Mouse (Mus musculus): ENCODE measurements around the gene Ntsr2.

The Ntsr2 gene

DNA sequence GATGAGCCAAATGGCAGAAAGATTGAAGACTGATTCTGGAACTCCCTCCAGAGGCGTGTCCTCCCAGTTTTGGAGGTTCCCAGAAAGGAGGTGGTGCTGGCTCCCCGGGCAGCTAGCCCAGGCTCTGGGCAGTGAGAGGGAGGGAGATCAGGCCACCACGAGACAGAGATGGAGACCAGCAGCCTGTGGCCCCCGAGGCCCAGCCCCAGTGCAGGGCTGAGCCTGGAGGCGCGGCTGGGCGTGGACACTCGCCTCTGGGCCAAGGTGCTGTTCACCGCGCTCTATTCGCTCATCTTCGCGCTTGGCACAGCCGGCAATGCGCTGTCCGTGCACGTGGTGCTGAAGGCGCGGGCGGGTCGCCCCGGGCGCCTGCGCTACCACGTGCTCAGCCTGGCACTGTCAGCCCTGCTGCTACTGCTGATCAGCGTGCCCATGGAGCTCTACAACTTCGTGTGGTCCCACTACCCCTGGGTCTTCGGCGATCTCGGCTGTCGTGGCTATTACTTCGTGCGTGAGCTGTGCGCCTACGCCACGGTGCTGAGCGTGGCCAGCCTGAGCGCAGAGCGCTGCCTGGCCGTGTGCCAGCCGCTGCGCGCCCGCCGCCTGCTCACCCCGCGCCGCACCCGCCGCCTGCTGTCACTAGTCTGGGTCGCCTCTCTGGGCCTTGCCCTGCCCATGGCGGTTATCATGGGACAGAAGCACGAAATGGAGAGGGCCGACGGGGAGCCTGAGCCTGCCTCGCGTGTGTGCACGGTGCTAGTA, at the start of gene Ntsr2:
Gene Ntsr2, plus strand, starts transcription at position 51 of the 762 bp plus-strand sequence.
- DNase-seq (ENCODE audit: low read depth, low spot score): peak; percentile 49

DNA sequence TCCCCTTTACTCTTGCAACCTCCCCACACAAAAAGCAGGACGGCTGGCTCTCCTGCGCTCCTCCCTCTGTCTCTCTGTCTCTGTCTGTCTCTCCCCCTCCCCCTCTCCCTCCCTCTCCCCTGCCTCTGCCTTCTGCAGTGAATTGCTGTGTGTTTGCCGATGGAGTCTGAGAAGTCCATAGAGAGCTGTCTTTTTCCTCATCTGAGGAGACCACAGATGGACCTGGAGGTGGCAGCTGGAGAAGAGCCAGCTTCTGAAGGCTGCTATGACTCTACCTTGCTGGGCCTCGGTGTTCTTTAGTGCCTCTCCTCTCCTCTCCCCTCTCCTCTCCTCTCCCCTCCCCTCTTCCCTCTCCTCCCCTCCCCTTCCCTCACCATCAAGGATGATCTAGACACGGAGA, 47.6 kb upstream of the Ntsr2 start:
- DNase-seq (ENCODE audit: low read depth, low spot score): no peak

DNA sequence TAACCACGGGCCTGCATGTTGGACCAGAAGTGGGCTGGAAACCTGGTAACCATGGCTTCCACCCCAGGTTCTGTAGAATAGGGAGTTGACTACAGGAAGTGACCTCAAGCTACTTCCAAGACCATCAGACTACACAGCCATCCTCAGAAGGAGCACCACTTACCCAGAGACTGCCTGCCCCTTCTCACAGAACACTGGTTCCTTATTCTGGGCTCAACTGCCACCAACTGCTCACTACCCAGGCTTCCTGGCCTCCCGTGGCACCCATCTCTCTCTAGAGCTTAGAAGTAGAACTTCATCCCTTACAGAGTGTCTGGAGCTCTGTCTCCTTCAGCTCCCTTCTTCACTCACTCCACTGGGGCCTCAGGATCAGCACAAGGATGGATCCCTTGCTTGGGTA, 42.2 kb upstream of the Ntsr2 start, which contains the start of gene Lpin1:
Gene Lpin1, minus strand, starts transcription at position 31 of the 400 bp plus-strand sequence.
- DNase-seq (ENCODE audit: low read depth, low spot score): no peak

DNA sequence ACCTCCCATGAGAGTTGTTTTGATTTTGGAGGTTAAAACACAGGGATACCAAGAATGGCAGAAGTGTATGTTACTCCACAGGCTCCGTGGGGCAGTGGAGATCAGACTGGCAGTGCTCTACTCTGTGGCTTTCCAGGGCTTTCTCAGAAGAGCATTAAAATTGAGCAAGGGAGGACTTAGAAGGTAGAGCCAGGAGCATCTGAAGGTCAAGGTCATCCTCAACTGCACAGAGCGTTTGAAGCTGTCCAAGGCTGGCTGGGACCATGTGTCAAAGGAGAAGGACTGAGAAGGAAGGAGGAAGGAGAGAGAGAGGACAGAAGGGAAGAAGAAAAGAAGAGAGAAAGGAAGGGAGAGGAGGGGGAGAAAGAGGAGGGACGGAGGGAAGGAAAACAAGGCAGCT, 38.6 kb upstream of the Ntsr2 start:
- no peak for DNase-seq (ENCODE audit: low read depth, low spot score)

DNA sequence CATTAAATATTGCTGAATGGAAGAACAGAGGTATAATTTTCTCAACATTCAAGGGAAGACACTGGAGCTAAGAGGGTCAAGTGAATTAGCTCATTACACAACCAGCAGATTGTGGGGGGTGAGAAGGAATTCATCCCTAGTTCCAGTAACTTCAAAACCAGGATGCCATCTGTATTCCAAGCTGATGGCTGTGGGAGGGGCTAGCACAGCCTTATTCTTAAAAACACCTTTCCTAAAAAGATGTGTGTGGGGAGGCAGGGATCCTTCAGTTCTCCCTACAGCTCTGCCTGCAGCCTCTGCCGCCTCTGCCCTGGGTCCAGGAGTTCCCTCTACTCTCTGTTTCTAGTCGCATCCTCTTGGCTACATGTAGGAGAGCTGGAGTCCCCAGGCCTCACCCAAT, 37.4 kb upstream of the Ntsr2 start:
- DNase-seq (ENCODE audit: low read depth, low spot score): no peak

DNA sequence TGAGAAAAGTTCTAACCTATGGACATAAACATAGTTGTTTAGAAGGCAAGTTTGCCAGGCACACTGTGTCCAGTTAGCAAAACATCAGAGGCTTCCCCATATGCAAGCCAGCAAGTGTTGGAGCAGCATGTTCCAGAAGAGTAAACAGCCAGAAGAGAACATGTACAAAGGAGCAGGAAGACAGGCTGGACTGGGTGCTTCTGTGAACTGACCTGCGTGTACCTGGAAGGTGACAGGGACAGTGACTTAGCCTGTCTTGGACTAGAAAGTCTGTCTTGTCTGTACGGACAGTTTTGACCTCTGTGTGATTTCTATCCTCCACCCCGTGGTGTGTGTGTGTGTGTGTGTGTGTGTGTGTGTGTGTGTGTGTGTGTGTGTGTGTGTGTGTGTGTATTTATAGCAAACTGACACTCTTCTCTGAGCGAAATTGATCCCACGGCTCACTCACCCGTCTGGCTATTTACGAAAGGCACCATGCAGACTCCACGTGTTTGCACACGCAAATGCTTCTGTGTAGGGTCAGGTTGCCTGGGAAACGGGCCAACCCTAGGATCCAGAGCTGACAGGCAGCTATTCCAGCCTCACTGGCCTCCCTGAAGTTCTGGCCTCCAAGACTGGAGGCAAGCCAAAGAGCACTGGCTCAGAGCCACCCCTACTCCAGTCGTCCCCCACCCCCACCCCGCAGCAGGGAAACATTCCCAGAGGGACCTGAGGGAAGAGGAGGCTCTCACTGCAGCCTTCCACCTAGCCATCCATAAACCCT, 34.5 kb upstream of the Ntsr2 start:
- DNase-seq (ENCODE audit: low read depth, low spot score): no peak

DNA sequence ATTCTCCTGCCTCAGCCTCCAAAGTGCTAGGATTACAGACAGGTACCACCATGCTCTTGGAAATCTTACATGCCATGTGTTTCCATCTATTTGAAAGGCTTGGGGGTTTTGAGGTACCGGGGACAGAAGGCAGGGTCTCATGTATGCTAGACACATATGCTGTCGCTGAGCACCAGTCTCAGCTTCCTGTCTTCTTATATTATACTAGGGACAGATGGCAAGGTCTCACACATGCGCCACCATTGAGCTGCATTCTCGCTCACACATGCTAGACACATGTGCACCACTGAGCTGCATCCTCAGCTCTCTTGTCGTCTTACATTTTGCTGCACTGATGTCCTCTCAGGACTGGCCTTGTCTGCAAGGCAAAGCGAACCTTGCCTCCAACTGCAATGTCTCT, 33.7 kb upstream of the Ntsr2 start:
- no peak for DNase-seq (ENCODE audit: low read depth, low spot score)

DNA sequence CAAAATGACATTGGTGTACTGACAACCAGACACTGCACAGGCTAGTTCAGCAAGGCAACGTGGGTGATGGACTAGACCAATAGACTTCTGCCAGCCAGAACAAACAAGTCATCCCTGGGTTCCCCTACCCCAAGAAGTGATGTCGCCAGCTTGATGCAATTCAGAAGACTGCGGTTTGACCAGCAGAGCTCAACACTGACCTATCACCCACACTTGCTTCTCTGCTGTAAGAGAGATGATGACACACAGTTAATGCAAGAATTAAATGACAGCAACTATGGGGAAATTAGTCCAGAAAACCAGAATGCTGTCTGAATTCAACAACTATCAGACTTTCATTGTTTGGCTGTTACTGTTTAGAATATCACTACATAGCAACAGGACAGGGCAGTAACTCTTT, 33.0 kb upstream of the Ntsr2 start:
- DNase-seq (ENCODE audit: low read depth, low spot score): no peak

DNA sequence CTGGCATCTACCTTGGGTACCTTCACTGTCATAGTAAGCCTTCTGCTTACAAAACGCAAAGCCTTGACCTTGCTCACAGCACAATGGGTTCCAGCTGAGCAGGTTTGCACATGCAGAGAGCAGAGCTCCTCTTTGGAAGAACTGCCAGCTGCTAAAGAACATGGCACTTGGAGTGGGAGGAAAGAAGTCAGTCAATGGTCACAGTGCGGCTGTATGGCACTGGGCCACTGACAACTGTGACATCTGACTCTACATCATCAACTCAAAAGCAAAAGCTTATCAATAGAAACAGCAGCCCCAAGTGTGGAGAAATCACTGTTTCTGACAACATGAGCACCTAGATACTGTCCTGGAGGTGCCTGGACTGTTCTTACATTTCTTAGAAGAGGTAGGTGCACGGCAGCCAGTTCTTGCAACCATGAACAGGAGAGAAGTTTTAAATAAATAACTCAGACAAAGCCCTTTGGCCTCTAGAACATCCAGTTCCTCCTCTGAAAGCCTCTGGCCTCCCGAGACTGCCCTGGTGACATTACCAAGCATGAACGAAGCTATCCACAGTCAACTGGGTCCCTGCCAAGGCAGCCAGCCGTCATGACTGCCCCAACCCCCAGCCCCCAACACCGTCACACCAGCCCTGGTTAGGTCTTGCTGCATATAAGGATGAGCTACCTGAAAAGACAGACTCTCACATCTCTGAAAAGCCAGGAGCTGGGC, 22.9 kb upstream of the Ntsr2 start:
- DNase-seq (ENCODE audit: low read depth, low spot score): no peak

DNA sequence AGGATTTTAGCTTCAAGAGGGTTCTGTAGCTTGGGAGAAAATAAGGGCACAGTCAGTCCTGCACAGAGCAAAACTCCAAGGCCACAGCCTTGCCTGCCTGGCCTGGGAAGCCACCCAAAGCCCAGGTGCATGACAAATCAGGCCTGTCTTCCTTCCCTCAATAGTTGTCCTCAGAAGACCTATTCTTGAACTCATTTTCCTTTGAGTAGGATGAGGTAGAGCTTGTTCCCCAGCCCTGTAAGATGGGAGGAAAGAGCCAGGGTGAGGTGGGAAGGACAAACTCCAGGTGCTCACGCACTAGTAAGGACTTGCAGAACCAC, 22.4 kb upstream of the Ntsr2 start:
- no peak for DNase-seq (ENCODE audit: low read depth, low spot score)

DNA sequence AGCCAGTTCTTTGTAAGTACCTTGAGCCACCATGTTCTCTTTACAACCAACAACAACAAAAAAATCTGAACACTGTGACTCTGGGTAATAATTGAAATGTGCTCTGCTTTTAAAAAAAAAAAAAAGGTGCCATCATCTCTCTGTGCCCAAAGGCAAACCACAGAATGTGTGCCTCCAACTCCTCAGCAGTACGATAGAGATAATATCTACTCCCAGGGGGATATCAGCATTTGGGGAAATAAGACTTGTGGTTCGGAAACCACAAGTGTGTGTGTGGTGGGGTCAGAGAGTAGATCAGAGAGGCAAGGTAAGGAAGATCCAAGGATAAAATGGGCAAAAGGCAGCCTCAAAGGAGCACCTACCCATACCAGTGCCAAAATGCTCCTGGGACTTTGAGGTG, 21.8 kb upstream of the Ntsr2 start:
- DNase-seq (ENCODE audit: low read depth, low spot score): no peak

DNA sequence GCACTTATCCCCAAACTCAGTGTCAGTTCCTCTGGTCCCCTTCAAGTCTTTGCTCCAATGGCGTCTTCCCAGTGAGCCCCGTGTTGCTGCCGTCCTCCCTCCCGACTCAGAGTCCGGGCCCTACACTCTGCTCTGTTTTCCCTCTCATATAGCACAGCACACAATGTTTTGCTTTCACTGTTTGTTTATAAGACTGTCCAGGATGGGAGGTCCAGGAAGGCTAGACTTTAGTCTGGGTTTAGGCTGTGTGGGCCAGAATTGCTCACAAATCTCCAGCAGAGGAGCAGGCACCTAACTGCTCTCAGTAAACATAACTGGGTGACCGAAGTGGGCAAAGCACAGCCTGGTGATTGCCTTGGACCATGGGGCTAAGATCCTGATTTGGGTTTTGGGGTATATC, 19.9 kb upstream of the Ntsr2 start:
- DNase-seq (ENCODE audit: low read depth, low spot score): no peak

DNA sequence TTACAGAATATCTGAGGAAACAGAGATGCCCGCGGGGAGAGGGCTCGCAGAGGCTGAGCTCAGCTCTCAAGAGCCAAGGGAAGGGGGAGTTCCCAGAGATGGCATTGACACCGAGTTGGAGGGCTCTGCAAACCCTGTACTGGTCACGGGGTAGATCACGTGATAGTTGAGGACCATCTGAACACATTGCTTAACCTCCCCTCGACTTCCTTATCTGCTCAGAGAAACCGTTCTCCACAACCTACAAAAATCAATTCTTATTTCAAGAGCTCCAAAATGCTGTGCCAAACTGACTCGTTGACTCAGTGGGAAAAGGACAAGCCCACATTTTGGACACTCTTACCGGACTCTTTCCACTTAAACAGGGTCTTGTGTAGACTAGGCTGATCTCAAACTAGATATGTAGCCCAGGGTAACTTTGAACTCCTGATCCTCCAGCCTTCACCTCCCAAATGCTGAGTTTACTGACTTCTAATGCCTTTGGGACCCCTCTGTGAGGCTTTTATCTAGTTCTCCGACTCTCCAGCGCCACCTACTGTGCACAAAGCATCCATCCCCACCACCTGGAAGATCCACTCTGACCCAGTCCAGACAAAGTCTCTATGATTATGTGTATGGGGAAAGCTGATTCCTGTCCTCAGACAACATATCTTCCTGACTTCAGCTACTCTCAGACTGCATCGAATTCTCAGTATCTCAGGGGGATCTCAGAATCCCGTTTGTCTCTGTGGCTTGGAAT, 18.9 kb upstream of the Ntsr2 start:
- DNase-seq (ENCODE audit: low read depth, low spot score): no peak

DNA sequence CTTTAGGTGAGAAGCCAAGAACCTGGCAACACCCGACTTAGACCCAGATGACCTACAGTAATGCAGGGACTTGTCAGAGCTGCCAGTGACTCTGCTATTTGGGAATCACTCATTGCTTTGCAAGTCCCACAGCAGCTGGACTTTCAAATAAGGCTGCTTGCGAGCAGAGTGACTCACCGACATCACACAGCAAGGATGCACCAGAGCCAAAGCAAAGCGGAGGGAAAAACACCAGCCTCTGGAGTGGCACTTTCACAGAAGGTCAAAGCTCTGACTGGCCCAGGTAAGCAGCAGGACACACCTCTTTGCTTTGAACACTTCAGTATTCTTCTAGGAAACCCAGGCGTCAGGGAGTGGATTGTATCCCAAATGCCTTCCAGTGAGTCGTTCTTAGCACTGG, 17.4 kb upstream of the Ntsr2 start:
- no peak for DNase-seq (ENCODE audit: low read depth, low spot score)

DNA sequence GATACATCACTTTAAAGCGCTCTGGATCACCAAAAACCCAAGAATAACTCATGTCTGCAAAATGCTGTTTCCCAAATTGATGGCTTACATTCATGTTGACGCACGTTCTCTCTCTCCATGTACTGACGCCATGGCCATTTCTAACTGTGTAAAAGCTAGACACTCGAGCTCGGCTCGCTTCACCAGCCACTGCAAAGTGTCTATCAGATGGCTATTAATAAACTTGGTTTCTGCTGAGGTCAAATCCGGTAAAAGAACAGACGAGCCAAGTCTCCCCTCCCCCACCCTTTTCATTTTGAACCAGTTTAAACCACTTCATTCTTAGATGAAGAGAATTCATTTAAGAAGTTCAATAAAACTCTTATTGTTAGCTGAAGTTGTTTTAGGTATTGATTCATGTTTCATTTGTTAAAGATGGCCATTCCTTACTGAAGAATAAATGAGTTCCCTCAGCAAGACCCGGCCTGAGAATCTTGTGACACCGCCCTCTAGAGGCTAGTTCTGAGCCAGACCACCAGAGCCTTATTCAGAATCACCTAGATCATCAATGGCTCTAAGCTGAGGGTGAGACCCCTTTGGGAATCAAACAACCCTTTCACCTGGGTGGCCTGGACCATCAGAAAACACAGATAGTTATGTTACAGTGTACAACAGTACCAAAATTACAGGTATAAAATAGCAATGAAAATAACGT, 14.0 kb upstream of the Ntsr2 start:
- no peak for DNase-seq (ENCODE audit: low read depth, low spot score)

DNA sequence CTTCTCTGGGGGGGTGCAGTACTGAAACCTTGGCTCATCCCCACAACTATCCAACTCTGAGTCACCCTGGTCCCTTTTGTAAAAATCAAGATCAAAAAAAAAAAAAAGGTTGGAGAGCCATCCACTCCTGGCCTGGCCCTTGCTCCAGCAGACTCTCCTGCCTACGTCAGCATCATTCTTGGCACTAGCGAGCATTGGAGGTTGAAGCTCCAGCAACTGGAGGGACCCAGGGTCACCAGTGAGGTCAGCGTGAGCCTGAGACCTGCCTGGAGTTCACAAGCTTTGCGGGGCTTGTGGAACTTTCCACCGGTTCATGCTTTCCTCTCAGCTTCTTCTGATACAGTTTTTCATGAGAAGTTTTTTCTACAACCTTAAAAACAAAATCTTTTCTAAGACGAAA, 13.1 kb upstream of the Ntsr2 start:
- no peak for DNase-seq (ENCODE audit: low read depth, low spot score)

DNA sequence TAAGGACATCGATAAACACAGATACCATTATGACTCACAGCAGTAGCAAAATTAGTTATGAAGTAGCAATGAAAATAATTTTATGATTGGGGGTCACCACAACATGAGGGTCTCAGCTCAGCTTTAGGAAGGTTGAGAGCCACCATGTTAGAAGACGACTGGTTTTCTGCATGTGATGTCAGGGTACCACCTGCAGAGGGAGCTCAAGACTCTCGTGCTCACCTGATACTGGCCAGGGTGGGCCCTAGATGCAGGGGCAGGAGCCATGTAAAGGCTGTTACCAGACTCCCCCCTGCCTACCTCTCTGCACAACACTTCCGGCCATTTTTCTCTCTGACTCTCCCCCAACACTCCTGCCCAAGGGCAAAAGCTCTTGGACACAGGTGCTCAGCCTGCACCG, 11.2 kb upstream of the Ntsr2 start:
- DNase-seq (ENCODE audit: low read depth, low spot score): no peak

DNA sequence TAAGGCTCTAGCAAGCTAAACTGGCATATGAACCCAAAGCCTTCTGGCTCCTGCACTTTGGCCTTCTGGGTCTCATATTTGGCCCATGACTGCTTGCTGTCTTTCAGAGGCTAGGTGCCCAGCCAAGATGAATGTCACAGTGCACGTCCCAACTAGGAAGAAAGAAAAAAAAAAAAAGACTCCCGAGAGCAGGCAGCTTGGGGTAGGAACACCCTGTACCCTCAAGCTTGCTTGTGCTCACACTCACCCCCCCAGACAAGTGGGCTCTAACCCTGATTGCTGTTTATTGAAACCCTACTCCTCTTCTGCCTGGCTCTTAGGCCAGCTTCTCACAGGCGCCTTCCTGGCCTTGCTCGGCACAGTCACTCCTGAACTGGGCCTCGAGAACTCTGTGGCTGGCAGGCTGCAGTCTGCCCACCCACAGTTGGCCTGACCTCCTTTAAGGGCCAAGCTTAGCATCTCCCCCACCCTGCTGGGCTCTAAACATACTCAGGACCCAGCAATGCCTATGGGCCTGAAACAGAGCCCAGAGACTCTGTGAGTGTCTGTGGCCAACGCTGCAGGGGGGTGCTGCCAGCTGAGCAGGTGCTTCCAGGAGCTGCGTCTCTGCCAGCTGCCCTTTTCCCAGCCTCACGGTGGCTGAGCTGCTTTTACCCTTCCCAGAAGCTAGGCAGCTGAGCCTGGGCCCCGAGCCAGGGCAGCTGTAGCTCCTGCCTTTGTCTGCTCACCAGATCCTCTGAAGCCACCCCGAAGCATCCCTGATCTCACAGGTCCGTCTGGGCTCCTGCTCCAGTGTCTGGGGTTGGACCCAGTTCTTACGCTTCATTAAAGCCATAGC, 9.5 kb upstream of the Ntsr2 start:
- DNase-seq (ENCODE audit: low read depth, low spot score): no peak

DNA sequence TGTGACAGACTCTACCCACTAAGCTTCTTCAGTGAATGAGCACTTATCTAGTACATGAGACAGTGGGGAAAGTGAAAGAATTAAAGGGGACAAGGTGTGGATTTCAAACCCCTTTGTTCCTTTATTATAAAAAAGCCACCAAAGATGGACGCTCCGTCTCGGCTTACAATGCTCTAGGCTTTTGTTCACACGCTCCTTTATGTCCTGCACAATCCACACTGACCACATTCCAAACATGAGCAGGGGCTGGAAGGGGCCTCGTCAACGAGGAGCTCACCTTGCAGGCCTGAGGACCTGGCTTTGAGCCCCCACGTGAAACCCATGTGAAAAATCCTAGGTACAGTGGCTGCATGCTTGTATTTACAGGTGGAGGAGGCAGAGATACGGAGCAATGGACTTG, 8.5 kb upstream of the Ntsr2 start:
- no peak for DNase-seq (ENCODE audit: low read depth, low spot score)

DNA sequence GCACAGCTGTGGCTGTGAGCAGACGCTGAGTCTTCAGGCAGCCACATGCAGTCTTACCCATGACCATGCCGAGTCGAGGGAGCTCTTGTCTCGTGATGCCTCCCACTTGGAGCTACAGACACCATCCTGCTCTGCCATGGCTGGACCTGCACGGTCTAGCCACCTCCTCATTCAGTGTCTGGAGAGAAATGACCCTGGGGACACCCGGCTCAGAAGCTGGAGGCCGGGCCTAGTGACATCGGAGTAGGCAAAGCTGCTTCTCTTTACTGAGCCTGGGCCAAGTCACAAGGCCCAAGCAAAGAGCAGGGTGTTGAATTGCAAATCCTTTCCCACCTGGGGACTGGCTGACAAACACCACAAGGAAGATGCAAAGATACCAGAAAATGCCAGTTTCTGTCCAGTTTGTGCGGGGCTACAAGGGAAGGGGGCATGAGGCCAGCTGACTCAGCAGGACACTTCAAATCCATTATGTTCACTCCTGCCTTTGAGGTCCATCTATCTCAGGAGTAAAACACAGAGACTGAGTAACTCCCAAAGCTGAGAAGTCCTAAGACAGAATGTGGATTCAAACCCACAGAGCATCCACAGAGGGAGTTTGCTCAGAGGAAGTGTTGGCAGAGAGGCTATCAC, 6.3 kb upstream of the Ntsr2 start:
- DNase-seq (ENCODE audit: low read depth, low spot score): no peak
